Mouse (Mus musculus): Measurements from ENCODE around the gene Elmo2. TPM values are rescaled to one million over a fixed set of nuclear protein-coding genes. Genes with fewer than 3 reads are reported as not detected.

Gene Elmo2
- polyA plus RNA-seq (2012; rRNA removed): 53.6 and 70.2 TPM in 2 replicates

GRCm38 (mm10) chr2:165326304-165327190 is at the start of gene Elmo2:
TSS of gene Elmo2 (minus strand) at chr2:165326479.

GRCm38 (mm10) chr2:165368496-165368895 is 42.2 kb upstream of the Elmo2 start, which contains the start of gene Zfp663:
TSS of gene Zfp663 (minus strand) at chr2:165368729.

DNA sequence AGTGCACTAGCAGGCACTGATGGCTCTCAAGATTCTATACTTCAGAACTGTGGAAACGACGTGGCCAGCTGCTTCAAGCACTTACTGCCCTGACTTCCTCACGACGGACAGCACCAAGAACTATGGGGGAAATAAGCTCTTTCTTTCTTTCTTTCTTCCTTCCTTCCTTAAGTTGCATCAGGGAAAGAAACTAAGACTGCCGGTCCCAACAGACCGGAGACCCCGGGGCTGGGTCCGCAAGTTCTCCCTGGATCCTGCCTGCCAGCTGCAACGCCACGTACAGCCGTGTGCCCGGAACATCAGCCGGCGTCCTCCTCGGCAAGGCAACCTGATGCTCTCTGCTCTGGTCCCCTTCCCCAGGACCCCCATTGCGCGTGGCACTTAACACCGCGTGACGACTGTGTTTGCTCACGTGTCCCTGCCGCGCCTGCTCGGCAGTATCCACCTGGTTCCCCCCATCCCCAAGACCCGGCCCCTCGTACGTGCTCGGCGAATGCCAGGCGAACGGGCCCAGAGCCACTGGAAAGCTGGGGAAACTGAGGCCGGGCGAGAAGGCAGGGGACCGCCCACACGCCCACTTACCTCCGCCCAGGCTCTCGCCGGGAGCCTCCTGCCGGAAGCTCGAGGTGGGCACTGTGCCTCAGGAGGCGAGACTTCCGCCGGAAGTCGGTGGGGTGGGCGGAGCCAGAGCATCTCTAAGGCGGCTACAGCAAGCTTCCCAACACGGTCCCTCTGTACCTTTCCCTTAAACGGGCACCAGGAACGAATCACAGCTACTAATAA is 38.9 kb downstream of the Elmo2 start, which contains the start of gene Slc35c2:
TSS of gene Slc35c2 (minus strand) at position 668 of the 783 bp plus-strand sequence.

Other genes starting within 250 kb of the Elmo2 start
- not detected in 2 replicates for gene 1700025C18Rik, start 235.7 kb downstream of the Elmo2 start, polyA plus RNA-seq (2012; rRNA removed)
- gene Cdh22, start 91.6 kb downstream of the Elmo2 start, polyA plus RNA-seq (2012; rRNA removed): 5.7 and 9.5 TPM in 2 replicates
- 26.0 and 44.2 TPM in 2 replicates for gene Slc35c2, start 38.6 kb downstream of the Elmo2 start, polyA plus RNA-seq (2012; rRNA removed)
- gene Zfp663, start 42.2 kb upstream of the Elmo2 start, polyA plus RNA-seq (2012; rRNA removed): 4.6 and 6.1 TPM in 2 replicates
- 20.6 and 22.5 TPM in 2 replicates for gene Zfp334, start 61.8 kb upstream of the Elmo2 start, polyA plus RNA-seq (2012; rRNA removed)
- 0.07 and 0.10 TPM in 2 replicates for gene Ocstamp, start 73.9 kb upstream of the Elmo2 start, polyA plus RNA-seq (2012; rRNA removed)
- gene Slc13a3, start 146.8 kb upstream of the Elmo2 start, polyA plus RNA-seq (2012; rRNA removed): 0.66 and 0.67 TPM in 2 replicates
- 38.4 and 43.2 TPM in 2 replicates for gene Trp53rka, start 166.8 kb upstream of the Elmo2 start, polyA plus RNA-seq (2012; rRNA removed)
- gene Slc2a10, start 177.3 kb upstream of the Elmo2 start, polyA plus RNA-seq (2012; rRNA removed): 2.1 and 3.6 TPM in 2 replicates